Mouse (Mus musculus): ENCODE results near the gene Rpl36. TPM values are rescaled to one million over a fixed set of nuclear protein-coding genes. Genes with fewer than 3 reads are reported as not detected.

Gene Rpl36
- 100 to 1,000 TPM; 671 to 795 TPM for total RNA-seq (2021)
- 801 and 1,357 TPM in 2 replicates for polyA plus RNA-seq (2012; rRNA removed)
- long read RNA-seq, transcript Rpl36-201 (4 exons, 383 nt), result major isoform, 101 of 127 reads
- long read RNA-seq, partial matches to known transcripts, result 25 of 127 reads
- long read RNA-seq, other reads (novel, unspliced or antisense), result 1 of 127 reads

- Histone ChIP-seq H3K79me2 (replicated peaks; ENCODE audit: control insufficient read depth, insufficient read depth, low read length) (no peaks in the 10 kb centered on the region), H3K4me3 (peak within 1 kb of the TSS; percentile 88)
- intact Hi-C loops (cut with DNase I), result loop anchor here (1.0 to 10.0 kb wide), 5 partner anchors 55 to 901 kb away; partner anchors contain the start of genes Ndufa11, Pot1b, Pspn and Sh3gl1
Observed at GRCm38 (mm10) chr17:56613236-56613844, at the start of gene Rpl36. Gene Rpl36, plus strand, starts transcription at chr17:56613416.

GRCm38 (mm10) chr17:56566293-56566692 lies 46.9 kb upstream of the Rpl36 start:
- no peak for DNase-seq
- H3K36me3 ChIP-seq (ENCODE audit: control insufficient read depth, insufficient read depth, low read length), result no peaks in the 10 kb centered on the region
- no peak overlapping the region for H3K27ac ChIP-seq
- H3K27me3 ChIP-seq (ENCODE audit: control insufficient read depth, insufficient read depth, low read length), result no peaks in the 10 kb centered on the region
- H3K79me2 ChIP-seq (replicated peaks; ENCODE audit: control insufficient read depth, insufficient read depth, low read length), result no peaks in the 10 kb centered on the region
- H3K9ac ChIP-seq (ENCODE audit: low read depth, low read length), result no peak overlapping the region
- TF ChIP-seq CTCF (IDR thresholded peaks at IDR 0.05) (no peak), EP300 (IDR thresholded peaks at IDR 0.05; ENCODE audit: insufficient read depth, low read depth, low read length) (no peak), POLR2A (IDR thresholded peaks at IDR 0.05; ENCODE audit: insufficient read depth, low read depth, low read length) (no peak)
- H3K4me3 ChIP-seq, result no peak overlapping the region
- H3K4me1 ChIP-seq (ENCODE audit: control insufficient read depth, insufficient read depth, low read length), result no peaks in the 10 kb centered on the region
- WGBS, result 89% methylated on average over 29 of the region's 29 CpGs
- intact Hi-C loops (cut with DNase I), result no loop called here

More at GRCm38 (mm10) chr17:56613236-56613844, at the start of gene Rpl36:
- TF ChIP-seq EP300 (IDR thresholded peaks at IDR 0.05; ENCODE audit: insufficient read depth, low read depth, low read length), result peak; percentile 74; the same call in 1 of the 2 replicates
- TF ChIP-seq CTCF (IDR thresholded peaks at IDR 0.05), result no peak; the same call in 1 of the 2 replicates
- peak; percentile 91 for TF ChIP-seq POLR2A (IDR thresholded peaks at IDR 0.05; ENCODE audit: insufficient read depth, low read depth, low read length)
- Histone ChIP-seq H3K27me3 (ENCODE audit: control insufficient read depth, insufficient read depth, low read length) (no peaks in the 10 kb centered on the region), H3K36me3 (ENCODE audit: control insufficient read depth, insufficient read depth, low read length) (no peaks in the 10 kb centered on the region), H3K4me1 (ENCODE audit: control insufficient read depth, insufficient read depth, low read length) (peaks cover 11% of the 10 kb centered on the region), H3K27ac (peak within 1 kb of the TSS; percentile 84), H3K9ac (ENCODE audit: low read depth, low read length) (peak within 1 kb of the TSS; percentile 87)
- under 1% methylated on average over 52 of the region's 52 CpGs for WGBS
- DNase-seq, result peak; percentile 94 to 97

GRCm38 (mm10) chr17:56566918-56567317 lies 46.3 kb upstream of the Rpl36 start:
- Histone ChIP-seq H3K4me3 (no peak overlapping the region), H3K27me3 (ENCODE audit: control insufficient read depth, insufficient read depth, low read length) (no peaks in the 10 kb centered on the region), H3K27ac (no peak overlapping the region), H3K36me3 (ENCODE audit: control insufficient read depth, insufficient read depth, low read length) (no peaks in the 10 kb centered on the region), H3K79me2 (replicated peaks; ENCODE audit: control insufficient read depth, insufficient read depth, low read length) (no peaks in the 10 kb centered on the region), H3K4me1 (ENCODE audit: control insufficient read depth, insufficient read depth, low read length) (no peaks in the 10 kb centered on the region), H3K9ac (ENCODE audit: low read depth, low read length) (no peak overlapping the region)
- intact Hi-C loops (cut with DNase I), result no loop called here
- TF ChIP-seq EP300 (IDR thresholded peaks at IDR 0.05; ENCODE audit: insufficient read depth, low read depth, low read length) (no peak), CTCF (IDR thresholded peaks at IDR 0.05) (no peak), POLR2A (IDR thresholded peaks at IDR 0.05; ENCODE audit: insufficient read depth, low read depth, low read length) (no peak)
- 91% methylated on average over 5 of the region's 5 CpGs for whole genome bisulfite sequencing
- DNase-seq, result no peak

GRCm38 (mm10) chr17:56567370-56567769 lies 45.8 kb upstream of the Rpl36 start:
- Histone ChIP-seq H3K36me3 (ENCODE audit: control insufficient read depth, insufficient read depth, low read length) (no peaks in the 10 kb centered on the region), H3K9ac (ENCODE audit: low read depth, low read length) (no peak overlapping the region), H3K27me3 (ENCODE audit: control insufficient read depth, insufficient read depth, low read length) (no peaks in the 10 kb centered on the region), H3K79me2 (replicated peaks; ENCODE audit: control insufficient read depth, insufficient read depth, low read length) (no peaks in the 10 kb centered on the region), H3K4me1 (ENCODE audit: control insufficient read depth, insufficient read depth, low read length) (no peaks in the 10 kb centered on the region), H3K27ac (no peak overlapping the region), H3K4me3 (no peak overlapping the region)
- no peak for TF ChIP-seq CTCF (IDR thresholded peaks at IDR 0.05)
- no peak for TF ChIP-seq POLR2A (IDR thresholded peaks at IDR 0.05; ENCODE audit: insufficient read depth, low read depth, low read length)
- TF ChIP-seq EP300 (IDR thresholded peaks at IDR 0.05; ENCODE audit: insufficient read depth, low read depth, low read length), result no peak
- WGBS, result 90% methylated on average over 4 of the region's 4 CpGs
- intact Hi-C loops (cut with DNase I), result no loop called here
- no peak for DNase-seq

GRCm38 (mm10) chr17:56570287-56570686 lies 42.9 kb upstream of the Rpl36 start:
- Histone ChIP-seq H3K27ac (no peak overlapping the region), H3K4me3 (no peak overlapping the region), H3K4me1 (ENCODE audit: control insufficient read depth, insufficient read depth, low read length) (no peaks in the 10 kb centered on the region), H3K79me2 (replicated peaks; ENCODE audit: control insufficient read depth, insufficient read depth, low read length) (no peaks in the 10 kb centered on the region), H3K27me3 (ENCODE audit: control insufficient read depth, insufficient read depth, low read length) (no peaks in the 10 kb centered on the region), H3K9ac (ENCODE audit: low read depth, low read length) (no peak overlapping the region), H3K36me3 (ENCODE audit: control insufficient read depth, insufficient read depth, low read length) (no peaks in the 10 kb centered on the region)
- no peak for DNase-seq
- 75% methylated on average over 4 of the region's 4 CpGs for WGBS
- intact Hi-C loops (cut with DNase I), result no loop called here
- TF ChIP-seq CTCF (IDR thresholded peaks at IDR 0.05) (no peak), POLR2A (IDR thresholded peaks at IDR 0.05; ENCODE audit: insufficient read depth, low read depth, low read length) (no peak), EP300 (IDR thresholded peaks at IDR 0.05; ENCODE audit: insufficient read depth, low read depth, low read length) (no peak)

- Histone ChIP-seq H3K4me3 (no peak overlapping the region), H3K79me2 (replicated peaks; ENCODE audit: control insufficient read depth, insufficient read depth, low read length) (no peaks in the 10 kb centered on the region), H3K4me1 (ENCODE audit: control insufficient read depth, insufficient read depth, low read length) (no peaks in the 10 kb centered on the region), H3K9ac (ENCODE audit: low read depth, low read length) (no peak overlapping the region), H3K27me3 (ENCODE audit: control insufficient read depth, insufficient read depth, low read length) (no peaks in the 10 kb centered on the region), H3K27ac (no peak overlapping the region), H3K36me3 (ENCODE audit: control insufficient read depth, insufficient read depth, low read length) (no peaks in the 10 kb centered on the region)
- DNase-seq, result no peak
- TF ChIP-seq EP300 (IDR thresholded peaks at IDR 0.05; ENCODE audit: insufficient read depth, low read depth, low read length) (no peak), POLR2A (IDR thresholded peaks at IDR 0.05; ENCODE audit: insufficient read depth, low read depth, low read length) (no peak), CTCF (IDR thresholded peaks at IDR 0.05) (no peak)
- intact Hi-C loops (cut with DNase I), result no loop called here
- 26% methylated on average over 1 of the region's 1 CpGs for WGBS
Observed at GRCm38 (mm10) chr17:56572154-56572553, 41.1 kb upstream of the Rpl36 start.

Measured in heart, adult 2 months (tissue).